Mouse (Mus musculus): ENCODE measurements around the gene Omp.

Omp gene

DNA sequence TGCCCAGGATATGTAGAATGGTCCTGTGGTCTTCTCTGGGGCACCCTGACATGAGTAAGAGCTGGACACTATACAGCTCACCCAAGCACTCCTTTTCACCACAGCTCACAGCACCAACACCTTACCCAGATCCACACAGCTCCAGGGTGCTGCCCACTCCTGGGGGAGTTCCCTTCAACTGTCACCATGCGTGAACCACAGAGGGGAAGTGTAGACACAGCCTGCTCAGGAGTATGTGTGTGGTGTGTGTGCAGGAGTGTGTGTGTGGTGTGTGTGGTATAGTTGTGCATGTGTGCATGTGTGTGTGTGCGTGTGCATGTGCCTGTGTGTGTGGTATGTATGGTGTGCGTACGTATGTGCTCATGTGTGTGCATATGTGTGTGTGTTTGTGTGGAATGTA, 49.5 kb downstream of the Omp start:
- DNase-seq, result no peak

All from liver (tissue).